Mouse (Mus musculus): ENCODE measurements around the gene Ppp2r1b. TPM values are rescaled to one million over a fixed set of nuclear protein-coding genes. Genes with fewer than 3 reads are reported as not detected.

Ppp2r1b gene
- polyA plus RNA-seq, 1 experiment from 2014 or later: 78.9 TPM

DNA sequence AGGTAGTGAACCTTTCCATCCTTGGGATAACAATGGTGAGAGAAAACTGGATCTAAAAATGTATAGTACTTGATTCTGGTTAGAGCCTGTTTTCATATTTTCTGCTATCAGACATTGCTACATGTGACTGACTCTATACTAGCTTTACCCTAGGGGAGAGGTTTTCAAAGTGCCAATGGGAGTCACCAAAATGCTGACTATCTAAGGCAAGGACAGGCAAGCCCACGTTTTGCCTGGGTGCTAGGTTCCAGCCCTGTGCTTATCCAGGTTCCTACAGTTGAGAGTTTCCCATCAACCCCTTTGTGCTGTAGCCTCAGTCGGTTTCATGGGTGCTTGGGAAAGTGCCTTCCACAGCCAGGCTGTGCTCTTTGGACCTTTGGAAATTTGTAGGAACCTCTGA, 33.4 kb upstream of the Ppp2r1b start:
- Histone ChIP-seq H3K9ac (ENCODE audit: low read length) (no peak overlapping the region), H3K4me2 (ENCODE audit: low read length) (no peak overlapping the region), H3K27me3 (replicated peaks; ENCODE audit: control insufficient read depth, insufficient read depth, low read length) (no peaks in the 10 kb centered on the region), H3K36me3 (ENCODE audit: control insufficient read depth, insufficient read depth, low read length) (peaks cover 50% of the 10 kb centered on the region), H3K4me3 (ENCODE audit: low read depth, low read length) (no peak overlapping the region), H3K4me1 (ENCODE audit: control insufficient read depth, insufficient read depth, low read length) (no peaks in the 10 kb centered on the region), H3K9me3 (replicated peaks; ENCODE audit: control insufficient read depth, low read length) (no peaks in the 10 kb centered on the region), H3K27ac (ENCODE audit: low read depth, low read length) (no peak overlapping the region)
- no peak for ATAC-seq
- 88% methylated on average over 2 of the region's 2 CpGs for WGBS
- DNase-seq (ENCODE audit: low spot score): no peak

DNA sequence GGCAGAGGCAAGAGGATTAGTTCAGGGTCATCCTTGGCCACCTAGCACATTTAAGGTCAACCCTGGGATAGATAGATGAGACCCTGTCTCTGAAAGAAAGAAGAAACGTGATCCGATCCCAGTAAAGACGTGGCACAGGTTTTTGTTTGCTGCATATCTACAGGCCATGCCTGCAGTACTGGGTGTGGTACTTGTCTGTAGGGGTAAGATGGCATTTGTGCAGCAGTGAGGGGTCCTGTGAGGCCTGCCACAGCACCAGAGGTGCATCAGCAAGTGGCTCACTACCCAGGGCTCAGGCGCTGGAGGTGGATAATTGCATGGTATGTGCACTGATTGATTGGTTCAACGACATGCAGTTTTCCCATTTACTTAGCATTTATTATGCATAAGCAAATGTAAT, 31.3 kb upstream of the Ppp2r1b start:
- no peak overlapping the region for H3K4me2 ChIP-seq (ENCODE audit: low read length)
- H3K36me3 ChIP-seq (ENCODE audit: control insufficient read depth, insufficient read depth, low read length): peaks cover 50% of the 10 kb centered on the region
- no peak overlapping the region for H3K4me3 ChIP-seq (ENCODE audit: low read depth, low read length)
- ATAC-seq (no peak), DNase-seq (ENCODE audit: low spot score) (no peak)
- no peak overlapping the region for H3K9ac ChIP-seq (ENCODE audit: low read length)
- H3K4me1 ChIP-seq (ENCODE audit: control insufficient read depth, insufficient read depth, low read length): no peaks in the 10 kb centered on the region
- no peak overlapping the region for H3K27ac ChIP-seq (ENCODE audit: low read depth, low read length)
- WGBS: 95% methylated on average over 5 of the region's 5 CpGs
- H3K9me3 ChIP-seq (replicated peaks; ENCODE audit: control insufficient read depth, low read length): no peaks in the 10 kb centered on the region
- no peaks in the 10 kb centered on the region for H3K27me3 ChIP-seq (replicated peaks; ENCODE audit: control insufficient read depth, insufficient read depth, low read length)

DNA sequence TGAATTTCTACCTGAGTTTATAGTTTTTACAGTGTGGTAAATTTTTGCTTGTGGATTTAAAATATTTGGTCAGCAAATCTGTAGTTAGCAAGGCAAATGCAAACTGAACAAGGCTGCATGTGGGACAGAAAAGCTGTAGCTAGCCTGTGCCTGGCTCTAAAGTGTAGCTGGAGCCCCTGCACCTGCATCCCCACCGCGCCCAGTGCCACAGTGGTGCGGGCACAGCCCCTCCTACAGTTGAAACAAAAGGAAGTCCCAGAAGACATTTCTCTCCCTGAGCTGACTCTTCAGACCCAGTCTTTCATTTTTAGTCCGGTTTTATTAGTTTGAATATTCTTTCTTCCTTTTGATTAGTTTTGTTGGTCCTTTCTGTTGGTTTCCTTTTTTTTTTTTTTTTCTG, 29.4 kb upstream of the Ppp2r1b start:
- H3K27me3 ChIP-seq (replicated peaks; ENCODE audit: control insufficient read depth, insufficient read depth, low read length): no peaks in the 10 kb centered on the region
- no peaks in the 10 kb centered on the region for H3K9me3 ChIP-seq (replicated peaks; ENCODE audit: control insufficient read depth, low read length)
- H3K36me3 ChIP-seq (ENCODE audit: control insufficient read depth, insufficient read depth, low read length): peaks cover 40% of the 10 kb centered on the region; the same call in 1 of the 2 replicates
- 97% methylated on average over 4 of the region's 4 CpGs for WGBS
- H3K4me3 ChIP-seq (ENCODE audit: low read depth, low read length): no peak overlapping the region
- no peaks in the 10 kb centered on the region for H3K4me1 ChIP-seq (ENCODE audit: control insufficient read depth, insufficient read depth, low read length)
- H3K4me2 ChIP-seq (ENCODE audit: low read length): no peak overlapping the region
- no peak for ATAC-seq
- no peak for DNase-seq (ENCODE audit: low spot score)
- no peak overlapping the region for H3K27ac ChIP-seq (ENCODE audit: low read depth, low read length)
- H3K9ac ChIP-seq (ENCODE audit: low read length): no peak overlapping the region

DNA sequence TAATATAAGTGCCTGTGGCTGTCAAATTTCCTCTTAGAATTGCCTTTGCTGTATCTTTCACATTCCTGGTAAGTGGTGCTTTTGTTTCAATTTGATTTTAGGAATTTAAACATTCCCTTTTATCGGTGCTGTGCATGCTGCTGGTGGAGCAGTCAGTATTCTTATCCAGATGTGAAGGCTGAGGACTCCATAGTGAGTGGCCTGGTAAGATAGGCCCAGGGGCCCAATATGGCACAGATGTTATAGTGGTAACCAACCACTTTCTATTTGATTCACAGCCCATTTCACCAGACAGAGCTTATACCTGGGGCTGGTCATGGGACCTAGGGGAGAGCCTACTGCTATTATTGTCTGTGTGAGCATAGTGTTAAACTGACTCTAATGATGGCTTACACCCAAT, 28.6 kb upstream of the Ppp2r1b start:
- H3K9ac ChIP-seq (ENCODE audit: low read length): no peak overlapping the region
- ATAC-seq: no peak
- 98% methylated on average over 1 of the region's 1 CpGs for WGBS
- H3K36me3 ChIP-seq (ENCODE audit: control insufficient read depth, insufficient read depth, low read length): peaks cover 37% of the 10 kb centered on the region; the same call in 1 of the 2 replicates
- no peaks in the 10 kb centered on the region for H3K27me3 ChIP-seq (replicated peaks; ENCODE audit: control insufficient read depth, insufficient read depth, low read length)
- no peak for DNase-seq (ENCODE audit: low spot score)
- H3K27ac ChIP-seq (ENCODE audit: low read depth, low read length): no peak overlapping the region
- H3K4me3 ChIP-seq (ENCODE audit: low read depth, low read length): no peak overlapping the region
- H3K4me1 ChIP-seq (ENCODE audit: control insufficient read depth, insufficient read depth, low read length): no peaks in the 10 kb centered on the region
- H3K9me3 ChIP-seq (replicated peaks; ENCODE audit: control insufficient read depth, low read length): no peaks in the 10 kb centered on the region
- H3K4me2 ChIP-seq (ENCODE audit: low read length): no peak overlapping the region

DNA sequence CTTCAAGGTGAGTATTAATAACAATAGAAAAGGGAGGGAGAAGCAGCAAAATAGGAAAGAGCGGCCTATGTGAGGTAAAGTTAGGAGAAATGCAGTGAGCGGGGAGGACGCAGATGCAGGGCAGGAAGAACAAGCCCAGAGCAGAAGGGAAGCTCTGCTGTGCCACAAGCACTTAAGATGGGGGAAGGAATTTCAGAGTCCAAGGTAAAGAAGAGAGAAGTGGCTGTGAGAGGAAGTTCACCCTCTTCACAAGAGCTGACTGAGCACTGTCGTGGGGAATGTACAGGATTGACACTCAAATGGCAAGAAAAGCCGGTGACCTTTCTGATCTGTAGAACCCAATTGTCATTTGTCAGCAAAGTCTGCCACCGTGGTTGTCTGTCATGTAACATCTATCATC, 27.1 kb upstream of the Ppp2r1b start:
- 92% methylated on average over 6 of the region's 6 CpGs for WGBS
- H3K9me3 ChIP-seq (replicated peaks; ENCODE audit: control insufficient read depth, low read length): no peaks in the 10 kb centered on the region
- no peak for ATAC-seq
- no peak for DNase-seq (ENCODE audit: low spot score)
- no peaks in the 10 kb centered on the region for H3K27me3 ChIP-seq (replicated peaks; ENCODE audit: control insufficient read depth, insufficient read depth, low read length)
- H3K4me2 ChIP-seq (ENCODE audit: low read length): no peak overlapping the region
- H3K4me3 ChIP-seq (ENCODE audit: low read depth, low read length): no peak overlapping the region
- H3K27ac ChIP-seq (ENCODE audit: low read depth, low read length): no peak overlapping the region
- H3K36me3 ChIP-seq (ENCODE audit: control insufficient read depth, insufficient read depth, low read length): peaks cover 46% of the 10 kb centered on the region
- H3K4me1 ChIP-seq (ENCODE audit: control insufficient read depth, insufficient read depth, low read length): no peaks in the 10 kb centered on the region
- no peak overlapping the region for H3K9ac ChIP-seq (ENCODE audit: low read length)

DNA sequence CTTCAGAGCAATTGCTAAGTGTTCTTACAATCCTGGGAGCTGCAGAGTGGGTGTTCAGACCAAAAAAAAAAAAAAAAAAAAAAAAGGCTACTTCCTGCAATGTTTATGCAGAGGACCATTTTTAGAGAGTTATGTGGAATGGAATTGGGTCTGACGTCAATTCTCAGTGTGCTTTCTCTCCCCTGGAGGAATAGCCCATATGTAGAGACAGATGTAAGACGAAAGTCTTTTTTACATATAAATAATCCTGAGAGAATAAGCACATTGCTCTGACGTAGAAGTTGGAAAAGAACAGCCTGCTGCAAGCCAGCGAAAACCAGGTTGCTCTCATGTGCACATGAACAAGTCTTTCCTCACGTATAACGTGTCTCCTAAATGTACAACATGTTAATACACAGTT, 25.4 kb upstream of the Ppp2r1b start:
- Histone ChIP-seq H3K4me3 (ENCODE audit: low read depth, low read length) (no peak overlapping the region), H3K9me3 (replicated peaks; ENCODE audit: control insufficient read depth, low read length) (no peaks in the 10 kb centered on the region), H3K4me1 (ENCODE audit: control insufficient read depth, insufficient read depth, low read length) (no peaks in the 10 kb centered on the region), H3K36me3 (ENCODE audit: control insufficient read depth, insufficient read depth, low read length) (peaks cover 49% of the 10 kb centered on the region), H3K4me2 (ENCODE audit: low read length) (no peak overlapping the region), H3K27ac (ENCODE audit: low read depth, low read length) (no peak overlapping the region), H3K9ac (ENCODE audit: low read length) (no peak overlapping the region), H3K27me3 (replicated peaks; ENCODE audit: control insufficient read depth, insufficient read depth, low read length) (no peaks in the 10 kb centered on the region)
- WGBS: 89% methylated on average over 6 of the region's 6 CpGs
- no peak for DNase-seq (ENCODE audit: low spot score)
- ATAC-seq: no peak

DNA sequence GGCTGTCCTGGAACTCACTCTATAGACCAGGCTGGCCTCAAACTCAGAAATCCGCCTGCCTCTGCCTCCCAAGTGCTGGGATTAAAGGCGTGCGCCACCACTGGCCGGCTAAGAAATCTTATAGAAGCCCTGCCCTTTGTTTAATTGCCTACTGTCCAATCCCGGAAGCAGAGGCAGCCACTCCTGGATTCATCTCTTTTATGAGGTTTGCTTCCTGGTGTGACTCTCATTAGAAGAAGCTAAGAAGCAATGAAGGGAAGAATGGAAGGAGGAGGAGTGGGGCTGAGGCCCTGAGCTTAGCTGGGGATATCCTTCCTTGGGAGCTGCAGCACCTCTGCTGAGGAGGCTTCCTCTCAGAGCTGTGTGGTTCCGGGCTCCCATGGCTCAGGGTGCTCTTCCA, 23.4 kb upstream of the Ppp2r1b start:
- Histone ChIP-seq H3K27ac (ENCODE audit: low read depth, low read length) (no peak overlapping the region), H3K4me1 (ENCODE audit: control insufficient read depth, insufficient read depth, low read length) (no peaks in the 10 kb centered on the region), H3K4me2 (ENCODE audit: low read length) (no peak overlapping the region), H3K4me3 (ENCODE audit: low read depth, low read length) (no peak overlapping the region), H3K36me3 (ENCODE audit: control insufficient read depth, insufficient read depth, low read length) (peaks cover 50% of the 10 kb centered on the region), H3K9me3 (replicated peaks; ENCODE audit: control insufficient read depth, low read length) (no peaks in the 10 kb centered on the region), H3K27me3 (replicated peaks; ENCODE audit: control insufficient read depth, insufficient read depth, low read length) (no peaks in the 10 kb centered on the region), H3K9ac (ENCODE audit: low read length) (no peak overlapping the region)
- 86% methylated on average over 6 of the region's 6 CpGs for WGBS
- no peak for DNase-seq (ENCODE audit: low spot score)
- ATAC-seq: no peak

DNA sequence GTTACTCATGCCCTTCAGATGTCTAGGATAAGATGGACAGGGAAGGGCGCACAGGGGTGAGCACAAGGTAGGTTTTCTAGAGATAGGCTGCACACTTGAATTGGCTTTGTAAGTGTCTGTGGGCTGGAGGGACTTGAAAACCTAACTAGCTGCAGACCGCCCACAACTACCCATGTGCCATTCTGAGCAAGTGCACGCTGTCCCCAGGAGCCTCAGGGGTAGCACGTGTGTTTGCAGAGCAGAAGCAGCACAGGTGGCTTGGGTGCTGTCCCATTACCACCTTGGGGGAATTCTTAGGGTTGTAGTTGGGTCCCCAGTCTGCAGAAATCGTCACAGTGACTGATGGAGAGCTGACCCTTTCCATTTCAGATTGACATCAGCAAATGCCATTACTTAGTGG, 22.9 kb upstream of the Ppp2r1b start:
- H3K36me3 ChIP-seq (ENCODE audit: control insufficient read depth, insufficient read depth, low read length): peaks cover 44% of the 10 kb centered on the region
- 92% methylated on average over 5 of the region's 5 CpGs for WGBS

DNA sequence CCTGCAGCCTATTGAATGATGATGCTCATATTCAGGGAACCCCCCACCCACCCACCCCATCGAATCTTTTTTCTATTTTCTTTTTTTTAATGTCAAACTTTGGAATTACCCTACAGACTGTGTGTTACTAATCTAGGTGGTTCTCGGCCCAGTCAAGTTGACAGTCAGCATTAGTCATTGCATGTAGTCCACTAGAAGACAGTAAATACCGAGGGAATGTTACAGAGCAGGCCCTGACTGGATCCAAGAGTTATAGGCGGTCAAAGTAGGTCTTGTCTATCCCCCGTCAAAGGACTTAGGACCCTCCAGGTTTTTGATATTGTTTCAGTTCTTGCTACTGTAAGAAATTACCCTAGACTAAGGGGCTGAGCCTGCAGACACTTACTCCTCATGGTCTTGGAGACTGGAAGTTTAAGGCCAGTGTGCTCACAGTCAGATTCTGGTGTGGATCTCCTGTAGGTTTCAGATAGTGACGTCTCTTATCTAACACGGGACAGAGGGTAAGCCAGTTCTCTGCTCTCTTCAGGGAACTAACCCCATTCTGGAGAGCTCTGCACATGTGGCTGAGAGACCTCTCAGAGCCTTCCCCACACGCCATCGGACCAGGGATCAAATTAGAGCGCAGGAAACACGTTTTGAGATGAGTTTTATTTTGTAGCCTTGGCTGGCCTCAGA, 21.2 kb upstream of the Ppp2r1b start:
- no peak overlapping the region for H3K4me2 ChIP-seq (ENCODE audit: low read length)
- H3K9ac ChIP-seq (ENCODE audit: low read length): no peak overlapping the region
- no peak overlapping the region for H3K27ac ChIP-seq (ENCODE audit: low read depth, low read length)
- no peak for ATAC-seq
- H3K27me3 ChIP-seq (replicated peaks; ENCODE audit: control insufficient read depth, insufficient read depth, low read length): no peaks in the 10 kb centered on the region
- DNase-seq (ENCODE audit: low spot score): no peak
- H3K4me3 ChIP-seq (ENCODE audit: low read depth, low read length): no peak overlapping the region
- H3K36me3 ChIP-seq (ENCODE audit: control insufficient read depth, insufficient read depth, low read length): peaks cover 37% of the 10 kb centered on the region
- 92% methylated on average over 11 of the region's 11 CpGs for WGBS
- H3K9me3 ChIP-seq (replicated peaks; ENCODE audit: control insufficient read depth, low read length): no peaks in the 10 kb centered on the region
- H3K4me1 ChIP-seq (ENCODE audit: control insufficient read depth, insufficient read depth, low read length): no peaks in the 10 kb centered on the region

More for the DNA sequence above, 22.9 kb upstream of the Ppp2r1b start:
- ATAC-seq (no peak), DNase-seq (ENCODE audit: low spot score) (no peak)
- H3K4me3 ChIP-seq (ENCODE audit: low read depth, low read length): no peak overlapping the region
- H3K4me2 ChIP-seq (ENCODE audit: low read length): no peak overlapping the region
- H3K9ac ChIP-seq (ENCODE audit: low read length): no peak overlapping the region
- H3K27me3 ChIP-seq (replicated peaks; ENCODE audit: control insufficient read depth, insufficient read depth, low read length): no peaks in the 10 kb centered on the region
- no peak overlapping the region for H3K27ac ChIP-seq (ENCODE audit: low read depth, low read length)
- no peaks in the 10 kb centered on the region for H3K4me1 ChIP-seq (ENCODE audit: control insufficient read depth, insufficient read depth, low read length)
- no peaks in the 10 kb centered on the region for H3K9me3 ChIP-seq (replicated peaks; ENCODE audit: control insufficient read depth, low read length)
